Mouse (Mus musculus) hindbrain, embryonic 12.5 days (tissue): ENCODE results near the gene Tada2b. TPM values are rescaled to one million over a fixed set of nuclear protein-coding genes. Genes with fewer than 3 reads are reported as not detected.

Experiments
- ATAC-seq: fragments of 200-750 bp; cut with Nextera tagmentation; 2 replicates; pipeline ENCODE4 v1.8.0; 2017; ENCODE audit warnings: moderate TSS enrichment; ENCODE audit not compliant: low FRiP score
- H3K27ac ChIP-seq: fragments of 300-500 bp; sonication (generic); 2 replicates; pipeline ENCODE4 v1.5.1; 2016; ENCODE audit warnings: mild to moderate bottlenecking
- H3K27me3 ChIP-seq: fragments of 300-500 bp; sonication (generic); 2 replicates; pipeline ENCODE4 v1.6.1; 2016; ENCODE audit warnings: mild to moderate bottlenecking
- H3K36me3 ChIP-seq: fragments of 300-500 bp; sonication (generic); 2 replicates; pipeline ENCODE4 v1.6.1; 2016; ENCODE audit warnings: mild to moderate bottlenecking
- H3K4me1 ChIP-seq: fragments of 300-500 bp; sonication (generic); 2 replicates; pipeline ENCODE4 v1.6.1; 2016
- H3K4me2 ChIP-seq: fragments of 300-500 bp; sonication (generic); replicated peaks from 2 replicates; pipeline ENCODE4 v1.6.1; 2016; ENCODE audit warnings: mild to moderate bottlenecking
- H3K4me3 ChIP-seq: fragments of 300-500 bp; sonication (generic); 2 replicates; pipeline ENCODE4 v1.5.1; 2016; ENCODE audit warnings: mild to moderate bottlenecking
- H3K9ac ChIP-seq: fragments of 300-500 bp; sonication (generic); 2 replicates; pipeline ENCODE4 v1.6.1; 2016; ENCODE audit warnings: mild to moderate bottlenecking, moderate library complexity
- H3K9me3 ChIP-seq: fragments of 300-500 bp; sonication (generic); replicated peaks from 2 replicates; pipeline ENCODE4 v1.6.1; 2016; ENCODE audit warnings: mild to moderate bottlenecking
- WGBS: fragments of 180-500 bp; shearing (Covaris S2); methylation state at CpG from one replicate; pipeline ENCODE4 v1.1.7; 2016; 5-methylcytosine and 5-hydroxymethylcytosine counted together
- polyA plus RNA-seq: library from polyadenylated mRNA; unstranded; fragments of >200 nt; fragmentation: Nextera tagmentation; extraction: Ambion mirVana; gene quantifications from 2 replicates; pipeline ENCODE4 v1.2.1, GENCODE M21; 2016

Tada2b gene
- polyA plus RNA-seq, 1 experiment from 2014 or later: 2.5 TPM

DNA sequence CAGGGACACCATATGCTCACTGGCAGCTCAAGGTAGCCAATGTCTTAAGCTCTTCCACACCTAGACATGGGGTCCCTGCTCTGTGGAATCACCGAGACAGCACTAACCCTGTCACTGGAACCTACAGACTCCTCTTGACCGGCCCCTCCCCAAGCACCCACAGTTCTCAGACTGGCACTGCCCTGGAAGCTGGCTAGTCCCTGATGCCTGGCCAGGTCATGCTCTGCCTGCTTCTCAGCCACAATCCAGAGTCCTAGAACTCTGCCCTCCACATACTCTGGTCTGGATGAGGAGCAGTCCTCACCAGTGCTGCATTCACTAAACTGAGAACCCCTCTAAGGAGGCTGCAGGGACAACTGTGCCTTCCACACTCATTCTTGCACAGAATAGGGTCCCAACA is 26.9 kb upstream of the Tada2b start:
- WGBS: 97% methylated on average over 2 of the region's 2 CpGs
- no peaks in the 10 kb centered on the region for H3K27me3 ChIP-seq
- no peak for ATAC-seq
- no peaks in the 10 kb centered on the region for H3K4me1 ChIP-seq
- H3K36me3 ChIP-seq: peaks cover 83% of the 10 kb centered on the region
- no peaks in the 10 kb centered on the region for H3K9me3 ChIP-seq
- no peak overlapping the region for H3K27ac ChIP-seq
- H3K9ac ChIP-seq: no peak overlapping the region
- no peak overlapping the region for H3K4me3 ChIP-seq
- no peak overlapping the region for H3K4me2 ChIP-seq

DNA sequence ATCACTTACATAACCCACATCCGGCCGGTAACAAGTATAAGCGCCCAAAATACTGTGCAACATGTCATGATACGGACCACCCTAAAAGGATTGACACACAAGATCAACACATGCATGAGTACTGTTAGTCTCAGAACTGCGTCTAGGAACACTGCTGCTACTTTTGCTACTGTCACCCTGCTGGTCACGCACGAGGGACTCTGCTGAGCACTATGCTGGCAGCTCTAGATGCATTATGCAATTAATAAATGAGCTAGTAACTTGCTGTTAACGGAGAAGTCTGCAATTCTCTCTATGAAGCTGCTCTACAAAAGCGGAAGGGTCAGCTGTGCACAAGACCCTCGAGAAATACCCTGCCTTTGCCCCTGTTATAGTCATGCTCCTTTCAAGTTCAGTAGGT is 24.3 kb upstream of the Tada2b start:
- ATAC-seq: no peak
- H3K27me3 ChIP-seq: no peaks in the 10 kb centered on the region
- H3K36me3 ChIP-seq: peaks cover 90% of the 10 kb centered on the region
- 94% methylated on average over 10 of the region's 10 CpGs for WGBS
- no peaks in the 10 kb centered on the region for H3K9me3 ChIP-seq
- no peak overlapping the region for H3K9ac ChIP-seq
- H3K4me3 ChIP-seq: no peak overlapping the region
- H3K4me2 ChIP-seq: no peak overlapping the region
- no peaks in the 10 kb centered on the region for H3K4me1 ChIP-seq
- no peak overlapping the region for H3K27ac ChIP-seq

DNA sequence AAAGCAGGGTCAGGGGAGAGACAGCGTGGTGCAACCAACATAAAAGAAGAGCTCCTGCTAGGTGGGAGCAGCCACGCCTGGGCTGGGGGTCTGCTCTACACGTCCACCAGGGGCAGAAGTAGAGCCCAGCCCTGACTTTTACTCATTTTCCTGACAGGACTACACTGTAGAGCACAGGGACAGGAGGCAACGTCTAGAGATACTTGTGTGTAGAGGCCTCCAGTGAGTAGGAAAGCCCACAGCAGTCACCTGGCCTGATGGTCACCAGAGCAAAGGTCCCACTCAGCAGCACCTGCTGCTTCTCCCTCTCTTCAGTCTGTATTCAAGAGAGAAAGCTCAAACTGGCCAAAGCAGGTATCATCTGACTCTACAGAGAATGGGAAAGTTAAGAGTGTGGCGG is 21.6 kb upstream of the Tada2b start:
- H3K4me2 ChIP-seq: no peak overlapping the region
- no peak overlapping the region for H3K4me3 ChIP-seq
- H3K36me3 ChIP-seq: peaks cover 89% of the 10 kb centered on the region
- WGBS: 78% methylated on average over 5 of the region's 5 CpGs
- ATAC-seq: no peak
- no peaks in the 10 kb centered on the region for H3K4me1 ChIP-seq
- H3K27me3 ChIP-seq: no peaks in the 10 kb centered on the region
- no peak overlapping the region for H3K27ac ChIP-seq
- H3K9me3 ChIP-seq: no peaks in the 10 kb centered on the region
- H3K9ac ChIP-seq: no peak overlapping the region

- H3K27me3 ChIP-seq: no peaks in the 10 kb centered on the region
- no peak overlapping the region for H3K9ac ChIP-seq
- WGBS: 90% methylated on average over 7 of the region's 7 CpGs
- ATAC-seq: no peak
- peaks cover 89% of the 10 kb centered on the region for H3K36me3 ChIP-seq
- no peaks in the 10 kb centered on the region for H3K9me3 ChIP-seq
- H3K4me2 ChIP-seq: no peak overlapping the region
- no peak overlapping the region for H3K4me3 ChIP-seq
- no peaks in the 10 kb centered on the region for H3K4me1 ChIP-seq
- no peak overlapping the region for H3K27ac ChIP-seq
These were observed 21.1 kb upstream of the Tada2b start for GRCm38 (mm10) chr5:36505235-36505634.

DNA sequence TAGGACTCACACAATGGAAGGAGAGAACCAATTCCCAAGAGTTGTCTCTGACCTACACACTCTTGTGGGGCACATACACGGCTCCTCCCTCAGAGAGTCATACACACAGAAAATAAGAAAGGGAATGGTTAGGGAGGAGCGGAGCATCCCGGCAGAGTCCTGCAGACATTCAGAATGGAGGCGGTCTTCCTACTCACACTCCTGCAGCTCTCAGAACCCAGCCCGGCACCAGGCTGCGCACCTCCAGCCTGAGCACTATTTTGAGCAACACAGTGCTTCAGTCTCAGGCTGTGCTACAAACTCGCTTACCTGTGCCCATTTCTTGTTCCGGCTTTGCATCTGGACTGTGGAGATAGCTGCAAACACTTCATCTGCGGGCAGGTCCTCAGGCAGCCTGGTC is 10.6 kb upstream of the Tada2b start:
- no peak for ATAC-seq
- Histone ChIP-seq H3K4me3 (no peak overlapping the region), H3K9me3 (no peaks in the 10 kb centered on the region), H3K4me2 (no peak overlapping the region), H3K27ac (no peak overlapping the region), H3K9ac (no peak overlapping the region), H3K27me3 (no peaks in the 10 kb centered on the region), H3K4me1 (no peaks in the 10 kb centered on the region), H3K36me3 (peaks cover 69% of the 10 kb centered on the region)
- 91% methylated on average over 9 of the region's 9 CpGs for WGBS

DNA sequence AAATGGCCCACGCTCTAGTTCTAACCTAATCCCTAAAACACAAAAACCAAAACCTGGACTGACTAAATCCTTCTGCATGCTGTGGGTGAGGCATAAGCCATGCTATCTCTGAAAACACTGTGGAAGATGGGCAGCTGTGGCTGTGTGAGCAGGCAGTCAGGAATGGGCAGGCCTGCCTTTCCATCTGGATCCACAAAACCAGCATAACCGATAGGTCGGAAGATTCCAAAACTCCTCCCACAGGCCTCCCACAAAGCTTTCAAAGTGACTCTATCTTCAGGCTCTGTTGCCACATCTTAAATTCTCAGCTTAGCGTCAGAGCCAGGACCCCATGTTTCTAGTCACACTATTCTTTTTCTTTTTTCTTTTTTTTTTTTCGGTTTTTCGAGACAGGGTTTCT is 9.8 kb upstream of the Tada2b start:
- peaks cover 65% of the 10 kb centered on the region for H3K36me3 ChIP-seq
- H3K4me1 ChIP-seq: no peaks in the 10 kb centered on the region
- H3K9me3 ChIP-seq: no peaks in the 10 kb centered on the region
- H3K9ac ChIP-seq: no peak overlapping the region
- H3K4me3 ChIP-seq: no peak overlapping the region
- H3K27me3 ChIP-seq: no peaks in the 10 kb centered on the region
- ATAC-seq: no peak
- no peak overlapping the region for H3K27ac ChIP-seq
- 90% methylated on average over 6 of the region's 6 CpGs for WGBS
- H3K4me2 ChIP-seq: no peak overlapping the region

DNA sequence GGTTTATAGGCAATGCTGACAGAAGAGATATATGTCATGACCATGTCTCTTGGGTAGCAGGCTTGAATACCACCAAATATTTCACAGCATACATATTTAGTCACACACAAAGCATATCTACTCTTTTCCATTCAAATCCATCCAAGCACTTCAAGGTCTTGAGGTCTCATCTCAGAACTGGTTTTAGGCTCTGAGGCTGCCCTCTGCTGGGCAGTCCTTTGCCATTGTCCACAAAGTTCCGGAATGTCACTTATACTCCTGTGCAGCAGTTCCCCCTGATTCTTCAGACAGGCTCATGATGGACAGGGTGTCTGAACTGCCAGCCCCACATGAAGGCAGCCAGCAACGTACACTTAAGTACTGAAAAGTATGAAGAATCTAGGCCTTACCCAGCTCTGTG is 5.1 kb upstream of the Tada2b start:
- Histone ChIP-seq H3K9ac (no peak overlapping the region), H3K9me3 (no peaks in the 10 kb centered on the region), H3K4me3 (no peak overlapping the region), H3K27me3 (peaks cover 9% of the 10 kb centered on the region), H3K4me1 (peaks cover 11% of the 10 kb centered on the region), H3K4me2 (no peak overlapping the region), H3K27ac (no peak overlapping the region), H3K36me3 (peaks cover 33% of the 10 kb centered on the region)
- WGBS: 55% methylated on average over 2 of the region's 2 CpGs
- no peak for ATAC-seq

- no peak for ATAC-seq
- Histone ChIP-seq H3K27ac (no peak overlapping the region), H3K27me3 (peaks cover 9% of the 10 kb centered on the region), H3K4me1 (peaks cover 37% of the 10 kb centered on the region), H3K4me3 (peak overlapping the region; percentile 80), H3K36me3 (no peaks in the 10 kb centered on the region), H3K9ac (0 out of 2 replicates have a peak overlapping the region, but pooled peaks have one; percentile 59), H3K9me3 (no peaks in the 10 kb centered on the region), H3K4me2 (peak overlapping the region; percentile 84)
- 44% methylated on average over 19 of the region's 19 CpGs for WGBS
These were observed 1.2 kb upstream of the Tada2b start for GRCm38 (mm10) chr5:36485306-36485705.

GRCm38 (mm10) chr5:36483203-36484101 is 633 bp downstream of the Tada2b start:
- peak overlapping the region; percentile 79 for H3K4me2 ChIP-seq
- H3K36me3 ChIP-seq: no peaks in the 10 kb centered on the region
- peaks cover 9% of the 10 kb centered on the region for H3K27me3 ChIP-seq
- peak; percentile 35 for ATAC-seq
- H3K4me3 ChIP-seq: peak overlapping the region; percentile 80
- H3K9ac ChIP-seq: peak overlapping the region; percentile 94
- peak overlapping the region; percentile 82 for H3K27ac ChIP-seq
- H3K9me3 ChIP-seq: no peaks in the 10 kb centered on the region
- peaks cover 50% of the 10 kb centered on the region for H3K4me1 ChIP-seq
- 1% methylated on average over 58 of the region's 58 CpGs for WGBS

DNA sequence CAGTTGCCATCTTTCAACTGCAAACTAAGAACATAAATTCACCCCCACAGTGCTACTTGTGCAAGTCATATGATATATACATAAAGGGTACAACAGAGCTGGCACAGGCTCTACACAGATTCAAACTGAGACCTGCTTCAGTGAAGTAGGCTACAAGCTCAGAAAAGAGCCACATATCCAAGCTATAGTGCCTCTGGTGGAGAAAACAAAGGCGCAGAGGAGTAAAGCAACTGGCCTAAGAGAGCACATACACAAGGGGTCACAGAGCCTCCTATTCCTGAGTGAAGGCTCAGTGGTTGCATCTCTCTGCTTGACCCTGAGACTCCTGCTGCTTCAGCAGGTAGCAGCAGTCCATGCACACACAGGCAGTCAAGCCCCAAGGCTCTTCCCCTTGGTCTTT is 3.0 kb downstream of the Tada2b start:
- H3K27ac ChIP-seq: no peak overlapping the region
- H3K4me1 ChIP-seq: peaks cover 50% of the 10 kb centered on the region
- WGBS: 79% methylated on average over 1 of the region's 1 CpGs
- H3K4me3 ChIP-seq: no peak overlapping the region
- no peak for ATAC-seq
- peaks cover 8% of the 10 kb centered on the region for H3K27me3 ChIP-seq
- H3K4me2 ChIP-seq: no peak overlapping the region
- H3K9ac ChIP-seq: no peak overlapping the region
- H3K9me3 ChIP-seq: no peaks in the 10 kb centered on the region
- H3K36me3 ChIP-seq: peaks cover 5% of the 10 kb centered on the region; the same call in 1 of the 2 replicates

DNA sequence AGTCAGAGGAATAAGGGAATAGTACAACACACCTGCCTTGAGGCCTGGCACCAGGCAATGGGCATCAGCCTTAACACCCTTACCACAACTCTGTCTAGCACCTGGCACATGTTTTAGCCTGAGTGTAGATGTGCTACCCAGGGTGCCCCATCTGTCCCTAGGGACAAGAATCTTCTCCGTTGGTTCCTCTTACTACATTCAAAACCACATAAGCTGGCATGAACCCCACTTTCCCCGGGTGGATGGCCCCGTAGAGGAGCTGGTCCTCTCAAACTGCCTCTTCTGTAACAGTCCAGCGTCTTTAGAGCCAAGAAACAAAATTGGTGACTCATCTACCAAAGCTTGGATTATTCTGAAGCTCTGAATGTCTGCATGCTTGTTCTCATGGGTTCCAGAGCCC is 3.7 kb downstream of the Tada2b start:
- Histone ChIP-seq H3K27ac (no peak overlapping the region), H3K9ac (no peak overlapping the region), H3K4me3 (no peak overlapping the region), H3K27me3 (0 out of 2 replicates have a peak, but pooled peaks cover 2% of the 10 kb centered on the region), H3K36me3 (peaks cover 10% of the 10 kb centered on the region), H3K4me2 (no peak overlapping the region), H3K4me1 (peaks cover 47% of the 10 kb centered on the region), H3K9me3 (no peaks in the 10 kb centered on the region)
- ATAC-seq: no peak
- 93% methylated on average over 4 of the region's 4 CpGs for WGBS

GRCm38 (mm10) chr5:36479735-36480134 is 4.3 kb downstream of the Tada2b start:
- Histone ChIP-seq H3K9ac (no peak overlapping the region), H3K4me3 (no peak overlapping the region), H3K4me1 (peaks cover 40% of the 10 kb centered on the region), H3K27me3 (no peaks in the 10 kb centered on the region), H3K36me3 (peaks cover 14% of the 10 kb centered on the region), H3K9me3 (no peaks in the 10 kb centered on the region), H3K4me2 (no peak overlapping the region), H3K27ac (no peak overlapping the region)
- 81% methylated on average over 2 of the region's 2 CpGs for WGBS
- ATAC-seq: no peak
